Mouse (Mus musculus) brain, embryonic 14.5 days (tissue): Measurements from ENCODE around the gene Gbf1. TPM values are rescaled to one million over a fixed set of nuclear protein-coding genes. Genes with fewer than 3 reads are reported as not detected.

Experiments
- DNase-seq: peaks from one replicate; pipeline ENCODE4 v3.0.0-alpha.2; 2011; ENCODE audit warnings: low read depth
- CTCF ChIP-seq: fragments of 200-500 bp; IDR thresholded peaks from 2 replicates; pipeline ENCODE4 v1.5.1; 2012; ENCODE audit warnings: inconsistent platforms, mild to moderate bottlenecking, moderate library complexity, borderline replicate concordance; ENCODE audit not compliant: insufficient read depth, insufficient read length; ENCODE audit errors: extremely low read depth
- POLR2A ChIP-seq: fragments of 200-500 bp; IDR thresholded peaks from 2 replicates; pipeline ENCODE4 v1.6.1; 2012; ENCODE audit warnings: mild to moderate bottlenecking, inconsistent platforms, borderline replicate concordance; ENCODE audit not compliant: poor library complexity, insufficient read depth, insufficient read length, severe bottlenecking; ENCODE audit errors: extremely low read depth
- polyA plus RNA-seq: library from polyadenylated mRNA; depleted of rRNA; stranded (reverse); fragments of >200 nt; gene quantifications from 2 replicates; pipeline ENCODE4 v1.2.3, GENCODE M21; 2012; rRNA removed

Gene Gbf1
- polyA plus RNA-seq, 1 experiment = 106 TPM

GRCm38 (mm10) chr19:46324918-46325317 lies 172.6 kb downstream of the Gbf1 start:
- DNase-seq = no peak
- no peak for TF ChIP-seq CTCF
- no peak for TF ChIP-seq POLR2A

- peak; percentile 67 for DNase-seq
- TF ChIP-seq POLR2A (no peak), CTCF (no peak)
Measured at GRCm38 (mm10) chr19:46326019-46326755, 173.9 kb downstream of the Gbf1 start.

DNA sequence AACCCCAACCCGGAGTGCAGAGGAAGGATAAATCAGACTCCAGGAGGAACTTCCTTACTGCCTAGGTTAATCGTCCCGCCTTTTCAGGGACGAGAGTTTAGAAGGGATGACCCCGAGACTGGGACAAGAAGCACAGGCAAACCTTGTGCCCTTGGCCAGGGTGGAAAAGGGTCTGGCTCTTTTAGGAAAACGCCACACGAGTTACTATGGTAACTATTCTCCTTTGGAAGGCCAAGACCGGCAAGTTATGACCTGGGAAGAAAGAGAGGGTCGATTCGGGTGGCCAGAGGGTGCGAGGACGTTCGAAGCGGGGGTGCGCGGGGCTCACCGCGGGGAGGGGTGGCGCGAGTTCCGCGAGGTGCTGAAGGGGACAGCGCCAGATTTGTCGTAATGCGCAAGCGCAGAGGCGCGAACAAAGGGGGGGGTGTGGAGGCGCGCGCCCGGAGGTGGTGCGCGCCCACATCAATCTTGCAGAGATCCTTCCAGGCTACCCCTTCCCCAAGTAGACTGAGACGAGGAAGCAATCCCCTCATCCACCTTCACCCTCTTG lies 174.5 kb downstream of the Gbf1 start, which contains the start of gene Psd:
Gene Psd (minus strand): TSS at position 401 of the 550 bp plus-strand sequence.
- peak; percentile 91 for DNase-seq
- TF ChIP-seq POLR2A (peak; percentile 21; the same call in 1 of the 2 replicates), CTCF (no peak)

GRCm38 (mm10) chr19:46327531-46328064 lies 175.3 kb downstream of the Gbf1 start:
- no peak for DNase-seq
- no peak for TF ChIP-seq POLR2A
- no peak for TF ChIP-seq CTCF

DNA sequence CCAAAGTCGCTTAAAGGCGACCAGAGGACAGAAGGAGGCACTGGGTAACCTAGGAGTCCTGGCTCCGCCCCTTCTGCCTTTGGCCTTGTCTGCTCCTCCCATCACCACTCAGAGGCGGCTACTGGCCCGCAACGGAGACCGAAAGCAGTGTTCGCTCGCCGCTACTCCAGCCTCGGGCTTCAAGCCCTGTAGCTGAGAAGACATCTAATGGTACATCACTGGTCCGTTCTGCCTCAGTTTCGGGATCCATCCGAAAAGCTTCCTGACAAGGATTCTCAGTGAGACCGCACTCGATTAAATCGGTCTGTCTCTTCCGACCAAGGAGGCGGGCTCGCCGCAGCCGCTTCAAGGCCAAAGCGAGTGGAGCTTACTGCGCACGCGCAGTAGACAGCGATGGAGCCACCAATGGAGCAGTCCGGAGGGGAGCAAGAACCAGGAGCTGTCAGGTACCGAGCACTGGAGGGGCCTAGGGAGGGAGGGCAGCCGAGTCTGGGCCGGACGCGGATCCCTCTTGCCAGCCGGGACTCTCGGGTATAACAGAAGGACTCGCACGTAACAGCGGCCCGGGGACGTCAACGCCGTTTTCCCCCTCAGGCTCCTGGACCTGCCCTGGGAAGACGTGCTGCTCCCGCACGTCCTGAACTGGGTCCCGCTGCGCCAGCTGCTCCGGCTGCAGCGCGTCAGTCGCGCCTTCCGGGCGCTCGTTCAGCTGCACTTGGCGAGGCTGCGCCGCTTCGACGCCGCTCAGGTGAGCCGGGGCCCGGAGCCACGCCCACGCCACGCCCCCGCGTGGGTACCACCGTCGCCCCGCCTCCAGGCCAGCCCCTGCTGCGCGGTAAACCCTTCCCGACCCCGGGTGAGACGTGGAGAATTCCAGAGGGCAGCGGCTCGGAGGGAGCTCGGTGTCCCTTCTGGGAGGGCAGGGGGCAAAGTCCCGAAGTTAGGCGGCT lies 176.0 kb downstream of the Gbf1 start, which contains the start of gene Fbxl15:
Gene Fbxl15 (plus strand): TSS at position 104 of the 950 bp plus-strand sequence.
- peak; percentile 98 for DNase-seq
- TF ChIP-seq POLR2A (peak; percentile 70), CTCF (no peak)

DNA sequence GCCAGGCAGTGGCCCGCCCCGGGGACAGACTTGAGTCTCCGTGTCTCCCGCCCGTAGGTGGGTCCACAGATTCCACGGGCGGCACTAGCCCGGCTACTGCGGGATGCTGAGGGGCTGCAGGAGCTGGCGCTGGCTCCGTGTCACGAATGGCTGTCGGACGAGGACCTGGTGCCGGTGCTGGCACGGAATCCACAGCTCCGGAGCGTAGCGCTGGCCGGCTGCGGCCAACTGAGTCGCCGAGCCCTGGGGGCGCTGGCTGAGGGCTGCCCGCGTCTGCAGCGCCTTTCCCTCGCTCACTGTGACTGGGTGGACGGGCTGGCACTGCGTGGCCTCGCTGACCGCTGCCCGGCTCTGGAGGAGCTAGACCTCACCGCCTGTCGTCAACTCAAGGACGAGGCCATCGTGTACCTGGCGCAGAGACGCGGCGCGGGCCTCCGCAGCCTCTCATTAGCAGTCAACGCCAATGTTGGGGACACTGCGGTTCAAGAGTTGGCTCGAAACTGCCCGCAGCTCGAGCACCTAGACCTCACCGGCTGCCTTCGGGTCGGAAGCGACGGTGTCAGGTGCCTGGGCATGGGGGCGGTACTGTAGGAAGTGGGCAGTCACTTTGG lies 176.8 kb downstream of the Gbf1 start:
- no peak for DNase-seq
- TF ChIP-seq POLR2A (no peak), CTCF (no peak)

DNA sequence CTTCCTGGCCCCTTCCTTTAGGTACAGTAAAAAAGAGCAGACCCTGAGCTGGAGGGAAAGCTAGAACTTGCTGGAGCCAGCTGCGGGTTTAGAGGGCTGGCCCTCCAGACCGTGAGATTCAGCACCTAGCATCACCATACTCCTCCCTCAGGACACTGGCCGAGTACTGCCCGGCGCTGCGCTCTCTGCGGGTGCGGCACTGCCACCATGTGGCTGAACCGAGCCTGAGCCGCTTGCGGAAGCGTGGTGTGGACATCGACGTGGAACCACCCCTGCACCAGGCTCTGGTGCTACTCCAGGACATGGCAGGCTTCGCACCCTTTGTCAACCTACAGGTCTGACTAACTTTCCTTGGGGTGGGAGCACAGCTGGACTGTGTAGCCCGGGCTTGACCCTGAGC lies 177.6 kb downstream of the Gbf1 start:
- DNase-seq = peak; percentile 79
- TF ChIP-seq CTCF (peak; percentile 82), POLR2A (no peak)

DNA sequence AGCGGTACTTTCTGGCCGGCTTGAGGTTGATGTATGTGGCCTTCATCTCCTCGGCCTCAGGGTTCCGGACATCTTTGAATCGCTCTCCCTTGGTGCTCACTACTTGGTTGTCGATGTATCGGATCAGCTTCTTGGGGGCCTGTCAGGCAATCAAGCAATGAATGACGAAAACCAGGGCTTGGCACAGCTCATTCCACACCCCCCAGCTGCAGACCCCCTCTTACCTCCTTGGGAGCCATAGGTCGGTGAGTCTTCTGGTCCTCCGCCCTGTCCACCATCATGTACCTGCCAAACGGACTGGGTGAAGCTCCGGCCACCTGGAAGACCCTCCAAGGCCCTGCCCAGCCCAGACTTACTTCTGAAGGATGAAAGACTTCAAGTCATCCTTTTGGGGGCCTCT lies 178.4 kb downstream of the Gbf1 start:
- no peak for DNase-seq

GRCm38 (mm10) chr19:46331326-46331725 lies 179.0 kb downstream of the Gbf1 start:
- DNase-seq = no peak
- TF ChIP-seq CTCF = no peak
- no peak for TF ChIP-seq POLR2A

More for the DNA sequence above, 178.4 kb downstream of the Gbf1 start:
- TF ChIP-seq CTCF (no peak), POLR2A (no peak)

DNA sequence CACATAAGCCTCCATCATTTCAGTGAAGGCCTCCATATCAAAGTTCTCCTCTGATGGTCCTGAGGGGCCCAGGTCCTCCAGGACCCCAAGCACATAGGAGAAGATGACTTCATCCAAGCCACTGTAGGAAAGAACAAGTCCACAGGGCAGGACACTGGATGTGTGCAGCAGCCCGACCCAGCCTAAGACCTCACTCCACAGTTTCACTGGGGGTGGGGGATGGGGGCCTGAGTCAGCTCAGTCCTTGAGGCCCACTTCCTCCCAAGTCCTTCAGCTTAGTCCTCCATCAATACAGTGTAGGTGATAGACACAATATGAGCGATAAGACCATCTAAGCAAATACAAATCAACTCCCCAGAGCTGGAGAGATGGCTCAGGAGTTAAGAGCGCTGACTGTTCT lies 179.6 kb downstream of the Gbf1 start:
- TF ChIP-seq POLR2A (no peak), CTCF (no peak)
- no peak for DNase-seq

DNA sequence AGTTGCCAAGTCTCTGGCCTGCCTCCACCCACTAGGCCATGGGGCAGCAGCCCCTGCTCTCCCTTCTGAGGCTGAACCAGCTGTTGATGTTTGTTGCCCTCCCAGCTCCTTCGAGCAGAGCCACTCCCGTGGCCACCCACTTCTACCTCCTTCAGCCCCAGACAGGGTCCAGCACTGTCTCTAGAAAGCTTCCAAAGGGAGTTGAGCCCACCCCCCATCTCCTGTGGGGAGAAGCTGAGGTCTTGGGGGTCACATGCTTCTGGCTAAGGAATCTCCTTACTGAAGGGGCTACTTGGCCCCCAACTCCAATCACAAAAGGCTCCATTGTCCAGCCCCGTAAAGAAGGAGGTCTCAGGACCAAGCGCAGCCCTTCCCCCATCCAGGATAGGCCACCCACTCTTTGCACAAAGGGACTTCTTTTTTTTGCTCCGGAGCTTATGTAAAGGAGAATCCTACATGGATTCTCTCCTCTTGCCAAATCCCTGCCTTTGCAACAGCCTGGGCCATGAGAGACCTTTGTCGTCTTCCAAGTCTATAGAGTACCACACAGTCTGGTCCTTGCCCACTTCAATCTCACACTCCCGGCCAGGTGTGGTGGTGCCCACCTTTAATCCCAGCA lies 180.5 kb downstream of the Gbf1 start:
- no peak for TF ChIP-seq CTCF
- TF ChIP-seq POLR2A = no peak
- no peak for DNase-seq

DNA sequence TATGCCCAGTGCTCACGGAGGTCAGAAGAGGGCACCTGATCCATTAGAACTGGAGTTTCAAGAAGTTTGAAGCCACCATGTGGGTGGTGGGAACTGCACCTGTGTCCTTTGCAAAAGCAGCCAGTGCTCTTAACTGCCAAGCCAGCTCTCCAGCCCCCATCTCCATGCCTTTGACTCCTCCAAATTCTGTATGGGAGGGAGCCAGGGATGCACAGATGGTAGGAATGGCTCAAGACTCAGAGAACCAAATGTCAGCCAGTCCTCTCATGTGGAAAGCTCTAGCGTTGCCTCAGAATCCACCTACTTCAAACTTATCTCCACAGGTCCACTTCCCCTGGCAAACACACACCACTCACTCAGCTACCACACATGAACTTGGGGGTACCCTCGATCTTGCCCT lies 181.6 kb downstream of the Gbf1 start:
- DNase-seq = no peak
- TF ChIP-seq CTCF (no peak), POLR2A (no peak)

Other genes starting within 250 kb of the Gbf1 start
- 19.6 and 22.0 TPM in 2 replicates for gene Armh3, start 154.0 kb upstream of the Gbf1 start, polyA plus RNA-seq
- 1.6 and 2.1 TPM in 2 replicates for gene Hps6, start 149.0 kb upstream of the Gbf1 start, polyA plus RNA-seq
- gene Pprc1, start 107.6 kb upstream of the Gbf1 start, polyA plus RNA-seq = 24.0 and 30.1 TPM in 2 replicates
- 404 and 531 TPM in 2 replicates for gene Ldb1, start 107.3 kb upstream of the Gbf1 start, polyA plus RNA-seq
- 41.4 and 54.5 TPM in 2 replicates for gene Nolc1, start 76.6 kb upstream of the Gbf1 start, polyA plus RNA-seq
- gene Elovl3, start 20.6 kb upstream of the Gbf1 start, polyA plus RNA-seq = not detected in 2 replicates
- gene Pitx3, start 4.2 kb upstream of the Gbf1 start, polyA plus RNA-seq = 2.6 and 2.7 TPM in 2 replicates
- gene Nfkb2, start 151.8 kb downstream of the Gbf1 start, polyA plus RNA-seq = 3.9 and 4.3 TPM in 2 replicates
- gene Psd, start 174.6 kb downstream of the Gbf1 start, polyA plus RNA-seq = 292 and 297 TPM in 2 replicates
- 37.1 and 45.9 TPM in 2 replicates for gene Fbxl15, start 175.7 kb downstream of the Gbf1 start, polyA plus RNA-seq
- gene Cuedc2, start 186.2 kb downstream of the Gbf1 start, polyA plus RNA-seq = 206 and 246 TPM in 2 replicates
- 16.1 and 18.2 TPM in 2 replicates for gene Mfsd13a, start 188.6 kb downstream of the Gbf1 start, polyA plus RNA-seq
- gene 2310034G01Rik, start 197.8 kb downstream of the Gbf1 start, polyA plus RNA-seq = 2.1 TPM in 2 replicates
- 224 and 264 TPM in 2 replicates for gene Actr1a, start 243.2 kb downstream of the Gbf1 start, polyA plus RNA-seq
- 21.8 and 26.0 TPM in 2 replicates for gene Sufu, start 244.4 kb downstream of the Gbf1 start, polyA plus RNA-seq